Mouse (Mus musculus) lung, postnatal 0 days (tissue): ENCODE measurements around the gene Gcsh.

Experiments used
- CTCF ChIP-seq: IDR thresholded peaks from 2 replicates; pipeline ENCODE4 v1.5.1; 2016; ENCODE audit warnings: antibody characterized with exemption, mild to moderate bottlenecking
- EP300 ChIP-seq: IDR thresholded peaks from 2 replicates; pipeline ENCODE4 v1.6.1; 2016; ENCODE audit warnings: antibody characterized with exemption, mild to moderate bottlenecking, control low read depth

GRCm38 (mm10) chr8:116943555-116944384, 49.6 kb downstream of the Gcsh start:
- TF ChIP-seq CTCF (no peak), EP300 (no peak)
